Mouse (Mus musculus): Measurements from ENCODE around the gene Adpgk.
A peak's percentile ranks its signal among the peaks of the same experiment; 100 is the strongest.

Adpgk gene

GRCm38 (mm10) chr9:59290957-59291687 is at the start of gene Adpgk:
TSS of gene Adpgk (plus strand) at chr9:59291558.
- peak; percentile 96 for DNase-seq (ENCODE audit: low spot score)

- DNase-seq (ENCODE audit: low spot score) = no peak
Observed at GRCm38 (mm10) chr9:59245181-59245580, 46.2 kb upstream of the Adpgk start.

- DNase-seq (ENCODE audit: low spot score) = no peak
Observed at GRCm38 (mm10) chr9:59246456-59247029, 44.8 kb upstream of the Adpgk start.

- DNase-seq (ENCODE audit: low spot score) = no peak
Observed at GRCm38 (mm10) chr9:59249359-59249758, 42.0 kb upstream of the Adpgk start.

GRCm38 (mm10) chr9:59250272-59250671 is 41.1 kb upstream of the Adpgk start:
- no peak for DNase-seq (ENCODE audit: low spot score)

GRCm38 (mm10) chr9:59254716-59255421 is 36.5 kb upstream of the Adpgk start:
- no peak for DNase-seq (ENCODE audit: low spot score)

GRCm38 (mm10) chr9:59259806-59260454 is 31.4 kb upstream of the Adpgk start:
- DNase-seq (ENCODE audit: low spot score) = no peak

GRCm38 (mm10) chr9:59266332-59266731 is 25.0 kb upstream of the Adpgk start:
- DNase-seq (ENCODE audit: low spot score) = no peak

GRCm38 (mm10) chr9:59269728-59270127 is 21.6 kb upstream of the Adpgk start:
- peak; percentile 48 for DNase-seq (ENCODE audit: low spot score)

- DNase-seq (ENCODE audit: low spot score) = no peak
Observed at GRCm38 (mm10) chr9:59271081-59271480, 20.3 kb upstream of the Adpgk start.

GRCm38 (mm10) chr9:59271711-59272110 is 19.6 kb upstream of the Adpgk start:
- DNase-seq (ENCODE audit: low spot score) = no peak

GRCm38 (mm10) chr9:59273199-59273598 is 18.2 kb upstream of the Adpgk start:
- DNase-seq (ENCODE audit: low spot score) = no peak

- DNase-seq (ENCODE audit: low spot score) = no peak
Observed at GRCm38 (mm10) chr9:59274846-59275455, 16.4 kb upstream of the Adpgk start.

GRCm38 (mm10) chr9:59278199-59278598 is 13.2 kb upstream of the Adpgk start:
- no peak for DNase-seq (ENCODE audit: low spot score)

GRCm38 (mm10) chr9:59278694-59279093 is 12.7 kb upstream of the Adpgk start:
- no peak for DNase-seq (ENCODE audit: low spot score)

GRCm38 (mm10) chr9:59280888-59281287 is 10.5 kb upstream of the Adpgk start:
- DNase-seq (ENCODE audit: low spot score) = no peak

- DNase-seq (ENCODE audit: low spot score) = peak; percentile 80
Observed at GRCm38 (mm10) chr9:59281871-59282682, 9.3 kb upstream of the Adpgk start.

- no peak for DNase-seq (ENCODE audit: low spot score)
Observed at GRCm38 (mm10) chr9:59282683-59282986, 8.7 kb upstream of the Adpgk start.

GRCm38 (mm10) chr9:59285614-59286013 is 5.7 kb upstream of the Adpgk start:
- no peak for DNase-seq (ENCODE audit: low spot score)

- DNase-seq (ENCODE audit: low spot score) = no peak
Observed at GRCm38 (mm10) chr9:59288058-59288457, 3.3 kb upstream of the Adpgk start.

GRCm38 (mm10) chr9:59288685-59289410 is 2.5 kb upstream of the Adpgk start:
- DNase-seq (ENCODE audit: low spot score) = no peak
